Mouse (Mus musculus) myocyte (in vitro differentiated cells): ENCODE data around the gene Ppp4r4. TPM values are rescaled to one million over a fixed set of nuclear protein-coding genes. Genes with fewer than 3 reads are reported as not detected.
"Not testable (repeated sequence)": the region's sequence is repeated elsewhere in the genome, so short reads cannot be mapped to it uniquely, and the experiment has no call there.

ENCODE experiments used
- H3K27me3 ChIP-seq: one replicate; pipeline ENCODE4 v1.6.1; 2011; ENCODE audit not compliant: control insufficient read depth, insufficient read depth, insufficient read length
- H3K36me3 ChIP-seq: one replicate; pipeline ENCODE4 v1.6.1; 2011; ENCODE audit not compliant: control insufficient read depth, insufficient read depth
- H3K4me2 ChIP-seq: one replicate; pipeline ENCODE4 v1.6.1; 2011; ENCODE audit warnings: low read depth, control low read depth
- H3K4me3 ChIP-seq: one replicate; pipeline ENCODE4 v1.5.1; 2011; ENCODE audit warnings: mild to moderate bottlenecking, control low read depth, moderate library complexity
- H3K79me2 ChIP-seq: one replicate; pipeline ENCODE4 v1.6.1; 2011; ENCODE audit not compliant: control insufficient read depth, insufficient read depth
- H3ac ChIP-seq: one replicate; pipeline ENCODE4 v1.6.1; 2011; ENCODE audit not compliant: control insufficient read depth, insufficient read length
- CEBPB ChIP-seq: IDR thresholded peaks from 2 replicates; pipeline ENCODE4 v1.6.1; 2011; ENCODE audit warnings: mild to moderate bottlenecking, moderate library complexity; ENCODE audit not compliant: poor library complexity, insufficient read depth, severe bottlenecking
- E2F4 ChIP-seq: IDR thresholded peaks from one replicate; pipeline ENCODE4 v1.6.1; 2011; ENCODE audit warnings: mild to moderate bottlenecking, control low read depth, moderate library complexity; ENCODE audit not compliant: insufficient read depth
- MAX ChIP-seq: IDR thresholded peaks from one replicate; pipeline ENCODE4 v1.6.1; 2011; ENCODE audit warnings: low read depth, mild to moderate bottlenecking, control low read depth
- MYOD1 ChIP-seq, 3 experiments: IDR thresholded peaks; one replicate each; pipeline ENCODE4 v1.6.1; 2011; ENCODE audit warnings: control low read depth in 2 of 3, low read depth in 2 of 3, mild to moderate bottlenecking in 2 of 3, moderate library complexity in 1 of 3; ENCODE audit not compliant: insufficient read length in 2 of 3, control insufficient read depth in 1 of 3
- MYOG ChIP-seq, 3 experiments: IDR thresholded peaks; one replicate each; pipeline ENCODE4 v1.6.1; 2011; ENCODE audit warnings: control low read depth in 2 of 3, low read depth in 2 of 3, mild to moderate bottlenecking in 2 of 3; ENCODE audit not compliant: insufficient read length in 2 of 3, control insufficient read depth in 1 of 3, insufficient read depth in 1 of 3
- POLR2A ChIP-seq: IDR thresholded peaks from one replicate; pipeline ENCODE4 v1.6.1; 2011; ENCODE audit warnings: low read depth, mild to moderate bottlenecking, control low read depth, moderate library complexity; ENCODE audit not compliant: insufficient read length
- POLR2AphosphoS2 ChIP-seq: IDR thresholded peaks from one replicate; pipeline ENCODE4 v1.6.1; 2011; ENCODE audit warnings: low read depth, control low read depth; ENCODE audit not compliant: insufficient read length
- REST ChIP-seq: IDR thresholded peaks from one replicate; pipeline ENCODE4 v1.6.1; 2011; ENCODE audit warnings: mild to moderate bottlenecking, control low read depth, moderate library complexity; ENCODE audit not compliant: insufficient read depth, insufficient read length
- SRF ChIP-seq: IDR thresholded peaks from one replicate; pipeline ENCODE4 v1.6.1; 2011; ENCODE audit warnings: low read depth; ENCODE audit not compliant: control insufficient read depth, insufficient read length
- TCF12 ChIP-seq: IDR thresholded peaks from one replicate; pipeline ENCODE4 v1.6.1; 2011; ENCODE audit warnings: mild to moderate bottlenecking, control low read depth; ENCODE audit not compliant: poor library complexity, insufficient read depth, severe bottlenecking
- TCF3 ChIP-seq: IDR thresholded peaks from one replicate; pipeline ENCODE4 v1.6.1; 2011; ENCODE audit warnings: low read depth, control low read depth; ENCODE audit not compliant: insufficient read length
- USF1 ChIP-seq: IDR thresholded peaks from one replicate; pipeline ENCODE4 v1.6.1; 2011; ENCODE audit warnings: low read depth, mild to moderate bottlenecking, control low read depth, moderate library complexity
- polyA plus RNA-seq: library from polyadenylated mRNA; unstranded; fragments of >200 nt; fragmentation: generic; extraction: Trizol; gene quantifications from one replicate; pipeline ENCODE4 v1.2.1, GENCODE M21; 2012; ENCODE audit warnings: missing spikeins

Ppp4r4 gene
- polyA plus RNA-seq = 0.13 TPM

DNA sequence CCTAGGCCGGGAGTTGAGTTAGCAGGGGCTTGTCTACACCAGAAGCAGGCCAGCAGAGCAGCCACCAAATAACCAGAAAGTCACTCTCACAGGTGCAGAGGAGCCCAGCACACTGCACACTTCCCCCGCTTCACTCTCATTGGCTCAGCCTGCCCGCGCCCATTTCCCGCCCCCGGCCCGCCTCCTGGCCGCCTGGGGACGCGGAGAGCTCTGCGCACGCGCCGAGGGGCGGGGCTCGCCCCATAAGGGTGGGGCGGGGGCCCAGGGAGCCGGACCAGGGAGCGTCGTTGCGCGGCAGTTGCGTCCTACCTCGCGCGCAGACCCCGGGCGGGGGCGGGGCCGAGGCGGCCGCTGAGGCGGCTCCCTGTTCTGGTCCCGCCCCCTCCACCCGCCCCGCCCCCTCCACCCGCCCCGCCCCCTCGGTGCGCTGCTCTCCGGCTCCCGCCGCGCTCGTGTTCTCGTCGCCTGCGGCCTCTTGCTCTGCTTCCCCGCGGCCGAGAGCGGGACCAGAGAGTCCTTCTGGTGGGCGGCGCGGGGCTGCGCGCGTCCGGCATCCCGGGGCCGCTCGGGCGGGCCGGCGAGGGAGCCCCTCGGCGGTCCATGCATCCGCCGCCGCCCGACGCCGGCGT is at the start of gene Ppp4r4:
Gene Ppp4r4, plus strand, starts transcription at position 264 of the 629 bp plus-strand sequence.
- Histone ChIP-seq H3K27me3 (peaks cover 10% of the 10 kb centered on the region), H3K79me2 (no peaks in the 10 kb centered on the region), H3K36me3 (no peaks in the 10 kb centered on the region), H3K4me2 (peak within 1 kb of the TSS; percentile 87), H3ac (peak within 1 kb of the TSS; percentile 6), H3K4me3 (no peak within 1 kb of the TSS)
- TF ChIP-seq POLR2AphosphoS2 (no peak), USF1 (no peak), MYOD1 (IDR thresholded peaks at IDR 0.05; ENCODE audit: control insufficient read depth in 1 of 3, insufficient read length in 2 of 3, low read depth in 2 of 3) (peak in 1 of 3 experiments; percentile 15), REST (no peak), TCF12 (no peak), E2F4 (no peak), MAX (no peak), POLR2A (no peak), MYOG (IDR thresholded peaks at IDR 0.05; ENCODE audit: control insufficient read depth in 1 of 3, insufficient read depth in 1 of 3, insufficient read length in 2 of 3, low read depth in 2 of 3) (no peak), CEBPB (no peak), SRF (peak; percentile 34), TCF3 (no peak)

DNA sequence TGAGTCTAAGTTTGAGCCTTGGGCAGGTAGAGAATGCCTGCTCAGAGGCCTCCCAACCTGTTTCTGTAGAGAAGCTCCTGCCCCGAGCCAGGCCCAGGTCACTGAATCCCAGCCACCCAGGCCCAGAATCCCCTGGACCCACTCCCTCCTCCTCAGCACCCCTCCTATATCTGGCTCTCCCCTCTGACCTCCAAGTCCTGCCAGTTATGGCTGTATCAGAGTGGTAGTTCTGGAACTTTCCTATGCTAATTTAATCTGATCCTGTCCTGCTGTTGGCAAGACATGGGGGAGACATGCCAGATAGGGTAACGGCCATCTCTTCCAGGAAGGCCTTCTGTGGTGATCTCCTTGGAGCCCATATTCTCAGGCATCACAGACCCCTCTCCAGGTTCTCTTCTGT is 49.3 kb upstream of the Ppp4r4 start:
- Histone ChIP-seq H3K36me3 (no peaks in the 10 kb centered on the region), H3K4me2 (no peak overlapping the region), H3K79me2 (no peaks in the 10 kb centered on the region), H3ac (no peak overlapping the region), H3K27me3 (no peaks in the 10 kb centered on the region), H3K4me3 (no peak overlapping the region)
- TF ChIP-seq POLR2A = no peak
- TF ChIP-seq POLR2AphosphoS2 = no peak
- TF ChIP-seq CEBPB = no peak
- no peak for TF ChIP-seq TCF12
- no peak for TF ChIP-seq REST
- TF ChIP-seq MYOD1 (IDR thresholded peaks at IDR 0.05; ENCODE audit: control insufficient read depth in 1 of 3, insufficient read length in 2 of 3, low read depth in 2 of 3) = no peak
- TF ChIP-seq SRF = no peak

DNA sequence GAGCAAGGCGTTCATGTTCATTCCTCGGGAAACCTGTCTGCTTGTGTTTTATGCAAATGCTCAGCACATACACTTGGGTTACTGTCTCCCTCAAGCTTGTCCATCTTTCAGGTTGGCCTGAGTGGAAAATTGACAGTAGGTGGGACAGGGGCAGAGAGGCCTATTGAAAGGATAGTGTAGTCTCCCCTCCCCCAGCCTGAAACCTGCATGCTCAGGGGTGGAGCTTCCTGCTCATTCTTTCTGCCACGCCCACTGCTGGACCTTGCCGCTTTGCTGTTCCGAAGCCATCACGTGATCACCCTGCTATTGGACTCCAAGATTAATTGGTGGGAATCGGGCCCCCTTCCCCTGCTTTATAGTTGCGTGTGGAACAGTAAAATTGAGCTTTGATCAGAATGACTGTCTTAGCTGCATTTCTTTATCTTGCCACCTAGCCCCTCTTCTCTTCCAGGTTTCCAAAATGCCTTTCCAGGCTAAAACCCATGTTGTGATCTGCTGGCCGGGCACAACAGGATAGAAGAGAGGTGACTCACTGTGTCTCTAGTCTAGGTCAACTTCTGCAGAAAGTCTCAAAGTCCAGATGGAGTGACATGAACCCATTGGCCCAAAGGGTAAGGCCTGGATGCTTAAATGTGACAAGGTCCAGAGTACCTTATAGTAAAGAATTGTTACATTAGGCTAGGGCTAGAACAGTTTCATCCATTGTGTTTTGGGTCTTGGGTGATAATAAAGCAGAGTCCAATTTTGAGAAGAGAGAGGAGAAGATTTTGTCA is 47.7 kb upstream of the Ppp4r4 start:
- H3K79me2 ChIP-seq, H3K4me2 ChIP-seq, H3K4me3 ChIP-seq, H3K36me3 ChIP-seq, H3ac ChIP-seq, H3K27me3 ChIP-seq: not testable (repeated sequence)

GRCm38 (mm10) chr12:103486726-103487125 is 45.4 kb upstream of the Ppp4r4 start:
- no peak for TF ChIP-seq TCF12
- no peak for TF ChIP-seq SRF
- TF ChIP-seq POLR2A = no peak
- TF ChIP-seq USF1 = no peak
- TF ChIP-seq E2F4 = no peak
- TF ChIP-seq REST = no peak
- H3ac ChIP-seq = no peak overlapping the region
- H3K27me3 ChIP-seq = no peaks in the 10 kb centered on the region
- no peak overlapping the region for H3K4me3 ChIP-seq
- no peaks in the 10 kb centered on the region for H3K36me3 ChIP-seq
- no peak overlapping the region for H3K4me2 ChIP-seq
- no peaks in the 10 kb centered on the region for H3K79me2 ChIP-seq

DNA sequence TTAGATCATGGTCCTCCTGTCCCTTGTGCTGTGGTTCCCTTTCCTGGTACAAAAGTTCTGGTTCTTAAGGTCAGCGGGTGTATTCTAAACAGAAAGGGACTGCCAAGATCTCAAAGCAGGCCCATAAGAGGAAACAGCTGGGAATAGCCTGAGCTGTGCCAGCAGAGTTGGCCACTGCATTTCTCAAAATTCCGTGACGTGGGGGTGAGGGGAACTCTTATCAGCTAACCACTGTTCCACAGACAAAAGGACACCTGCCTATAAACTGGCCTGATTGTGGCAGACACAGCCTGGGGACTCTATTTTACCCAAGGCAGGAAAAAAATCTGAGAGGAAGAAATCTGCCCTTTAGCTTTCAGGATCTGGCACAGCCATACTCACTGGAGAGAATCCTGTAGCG is 44.8 kb upstream of the Ppp4r4 start:
- Histone ChIP-seq H3ac (no peak overlapping the region), H3K36me3 (no peaks in the 10 kb centered on the region), H3K4me2 (no peak overlapping the region), H3K4me3 (no peak overlapping the region), H3K27me3 (no peaks in the 10 kb centered on the region), H3K79me2 (no peaks in the 10 kb centered on the region)
- no peak for TF ChIP-seq CEBPB
- no peak for TF ChIP-seq USF1
- no peak for TF ChIP-seq E2F4
- TF ChIP-seq TCF12 = no peak
- TF ChIP-seq TCF3 = no peak
- TF ChIP-seq REST = no peak
- no peak for TF ChIP-seq MYOD1 (IDR thresholded peaks at IDR 0.05; ENCODE audit: control insufficient read depth in 1 of 3, insufficient read length in 2 of 3, low read depth in 2 of 3)
- no peak for TF ChIP-seq SRF
- no peak for TF ChIP-seq POLR2A
